Mouse (Mus musculus) thymus, postnatal 25 days (tissue): ENCODE measurements around the gene Mybl2.

ENCODE experiments used
- DNase-seq: peaks from one replicate; pipeline ENCODE4 v3.0.0; 2022

The Mybl2 gene

GRCm38 (mm10) chr2:163120626-163121352 is 66.3 kb downstream of the Mybl2 start:
- DNase-seq = peak; percentile 56

- DNase-seq = peak; percentile 54
Observed at GRCm38 (mm10) chr2:163121353-163121660, 66.8 kb downstream of the Mybl2 start.

GRCm38 (mm10) chr2:163122319-163122718 is 67.8 kb downstream of the Mybl2 start:
- peak; percentile 18 for DNase-seq

- no peak for DNase-seq
Observed at GRCm38 (mm10) chr2:163123496-163123895, 69.0 kb downstream of the Mybl2 start.

- DNase-seq = no peak
Observed at GRCm38 (mm10) chr2:163130837-163131236, 76.3 kb downstream of the Mybl2 start.

GRCm38 (mm10) chr2:163132314-163132713 is 77.8 kb downstream of the Mybl2 start:
- DNase-seq = no peak
